Mouse (Mus musculus): ENCODE measurements around the gene Cul9. TPM values are rescaled to one million over a fixed set of nuclear protein-coding genes. Genes with fewer than 3 reads are reported as not detected.

The Cul9 gene
- polyA plus RNA-seq, 1 experiment: 6.0 TPM

- H3K4me1 ChIP-seq: peaks cover 20% of the 10 kb centered on the region
- H3K36me3 ChIP-seq (replicated peaks; ENCODE audit: low read length): peaks cover 24% of the 10 kb centered on the region
- peaks cover 15% of the 10 kb centered on the region for H3K9me3 ChIP-seq
- no peak for TF ChIP-seq GATA1 (IDR thresholded peaks at IDR 0.05; ENCODE audit: borderline replicate concordance, low read length)
- no peak for TF ChIP-seq FLI1 (IDR thresholded peaks at IDR 0.05; ENCODE audit: low read length)
- peak overlapping the region; percentile 11 for H3K4me3 ChIP-seq (replicated peaks)
- H3K27me3 ChIP-seq (replicated peaks): peaks cover 39% of the 10 kb centered on the region
Observed at GRCm38 (mm10) chr17:46495486-46495885, 50.7 kb downstream of the Cul9 start.

GRCm38 (mm10) chr17:46487431-46487830, 58.8 kb downstream of the Cul9 start, which contains the start of gene Ttbk1:
Gene Ttbk1 (minus strand): TSS chr17:46487675.
- no peak for TF ChIP-seq GATA1 (IDR thresholded peaks at IDR 0.05; ENCODE audit: borderline replicate concordance, low read length)
- TF ChIP-seq FLI1 (IDR thresholded peaks at IDR 0.05; ENCODE audit: low read length): no peak
- Histone ChIP-seq H3K4me1 (peaks cover 24% of the 10 kb centered on the region), H3K4me3 (replicated peaks) (no peak within 1 kb of the TSS), H3K27me3 (replicated peaks) (peaks cover 75% of the 10 kb centered on the region), H3K36me3 (replicated peaks; ENCODE audit: low read length) (no peaks in the 10 kb centered on the region), H3K9me3 (peaks cover 6% of the 10 kb centered on the region)

GRCm38 (mm10) chr17:46486995-46487394, 59.2 kb downstream of the Cul9 start:
- H3K9me3 ChIP-seq: peaks cover 6% of the 10 kb centered on the region
- TF ChIP-seq FLI1 (IDR thresholded peaks at IDR 0.05; ENCODE audit: low read length) (no peak), GATA1 (IDR thresholded peaks at IDR 0.05; ENCODE audit: borderline replicate concordance, low read length) (no peak)
- H3K4me3 ChIP-seq (replicated peaks): no peak overlapping the region
- peaks cover 78% of the 10 kb centered on the region for H3K27me3 ChIP-seq (replicated peaks)
- H3K36me3 ChIP-seq (replicated peaks; ENCODE audit: low read length): no peaks in the 10 kb centered on the region
- peaks cover 24% of the 10 kb centered on the region for H3K4me1 ChIP-seq

- no peaks in the 10 kb centered on the region for H3K36me3 ChIP-seq (replicated peaks; ENCODE audit: low read length)
- TF ChIP-seq GATA1 (IDR thresholded peaks at IDR 0.05; ENCODE audit: borderline replicate concordance, low read length): no peak
- no peak for TF ChIP-seq FLI1 (IDR thresholded peaks at IDR 0.05; ENCODE audit: low read length)
- H3K27me3 ChIP-seq (replicated peaks): peaks cover 94% of the 10 kb centered on the region
- H3K4me1 ChIP-seq: peaks cover 24% of the 10 kb centered on the region
- H3K4me3 ChIP-seq (replicated peaks): peak overlapping the region; percentile 88
- H3K9me3 ChIP-seq: no peaks in the 10 kb centered on the region
Observed at GRCm38 (mm10) chr17:46484461-46484875, 61.7 kb downstream of the Cul9 start.

- no peaks in the 10 kb centered on the region for H3K36me3 ChIP-seq (replicated peaks; ENCODE audit: low read length)
- peak overlapping the region; percentile 88 for H3K4me3 ChIP-seq (replicated peaks)
- no peaks in the 10 kb centered on the region for H3K9me3 ChIP-seq
- H3K4me1 ChIP-seq: peaks cover 24% of the 10 kb centered on the region
- peaks cover 94% of the 10 kb centered on the region for H3K27me3 ChIP-seq (replicated peaks)
- TF ChIP-seq FLI1 (IDR thresholded peaks at IDR 0.05; ENCODE audit: low read length) (no peak), GATA1 (IDR thresholded peaks at IDR 0.05; ENCODE audit: borderline replicate concordance, low read length) (no peak)
Observed at GRCm38 (mm10) chr17:46484021-46484431, 62.2 kb downstream of the Cul9 start.

- peaks cover 96% of the 10 kb centered on the region for H3K27me3 ChIP-seq (replicated peaks)
- no peaks in the 10 kb centered on the region for H3K36me3 ChIP-seq (replicated peaks; ENCODE audit: low read length)
- peak overlapping the region; percentile 88 for H3K4me3 ChIP-seq (replicated peaks)
- H3K4me1 ChIP-seq: peaks cover 24% of the 10 kb centered on the region
- no peaks in the 10 kb centered on the region for H3K9me3 ChIP-seq
- no peak for TF ChIP-seq FLI1 (IDR thresholded peaks at IDR 0.05; ENCODE audit: low read length)
- TF ChIP-seq GATA1 (IDR thresholded peaks at IDR 0.05; ENCODE audit: borderline replicate concordance, low read length): no peak
Observed at GRCm38 (mm10) chr17:46483561-46484001, 62.6 kb downstream of the Cul9 start.

GRCm38 (mm10) chr17:46477286-46477685, 68.9 kb downstream of the Cul9 start:
- Histone ChIP-seq H3K9me3 (no peaks in the 10 kb centered on the region), H3K27me3 (replicated peaks) (peaks cover 83% of the 10 kb centered on the region), H3K4me1 (no peaks in the 10 kb centered on the region), H3K36me3 (replicated peaks; ENCODE audit: low read length) (no peaks in the 10 kb centered on the region), H3K4me3 (replicated peaks) (no peak overlapping the region)
- TF ChIP-seq FLI1 (IDR thresholded peaks at IDR 0.05; ENCODE audit: low read length): no peak

- no peaks in the 10 kb centered on the region for H3K36me3 ChIP-seq (replicated peaks; ENCODE audit: low read length)
- TF ChIP-seq FLI1 (IDR thresholded peaks at IDR 0.05; ENCODE audit: low read length): no peak
- TF ChIP-seq GATA1 (IDR thresholded peaks at IDR 0.05; ENCODE audit: borderline replicate concordance, low read length): no peak
- H3K27me3 ChIP-seq (replicated peaks): peaks cover 82% of the 10 kb centered on the region
Observed at GRCm38 (mm10) chr17:46476601-46477000, 69.6 kb downstream of the Cul9 start.

GRCm38 (mm10) chr17:46467830-46468229, 78.4 kb downstream of the Cul9 start:
- Histone ChIP-seq H3K9me3 (no peaks in the 10 kb centered on the region), H3K27me3 (replicated peaks) (peaks cover 85% of the 10 kb centered on the region), H3K4me3 (replicated peaks) (no peak overlapping the region), H3K4me1 (peaks cover 7% of the 10 kb centered on the region), H3K36me3 (replicated peaks; ENCODE audit: low read length) (no peaks in the 10 kb centered on the region)
- TF ChIP-seq GATA1 (IDR thresholded peaks at IDR 0.05; ENCODE audit: borderline replicate concordance, low read length) (no peak), FLI1 (IDR thresholded peaks at IDR 0.05; ENCODE audit: low read length) (no peak)

More at GRCm38 (mm10) chr17:46476601-46477000, 69.6 kb downstream of the Cul9 start:
- H3K4me1 ChIP-seq: no peaks in the 10 kb centered on the region
- H3K9me3 ChIP-seq: no peaks in the 10 kb centered on the region
- H3K4me3 ChIP-seq (replicated peaks): no peak overlapping the region

- peaks cover 92% of the 10 kb centered on the region for H3K27me3 ChIP-seq (replicated peaks)
- TF ChIP-seq GATA1 (IDR thresholded peaks at IDR 0.05; ENCODE audit: borderline replicate concordance, low read length) (no peak), FLI1 (IDR thresholded peaks at IDR 0.05; ENCODE audit: low read length) (no peak)
- H3K9me3 ChIP-seq: no peaks in the 10 kb centered on the region
- H3K36me3 ChIP-seq (replicated peaks; ENCODE audit: low read length): no peaks in the 10 kb centered on the region
- no peak overlapping the region for H3K4me3 ChIP-seq (replicated peaks)
- peaks cover 20% of the 10 kb centered on the region for H3K4me1 ChIP-seq
Observed at GRCm38 (mm10) chr17:46462226-46462625, 84.0 kb downstream of the Cul9 start.

- Histone ChIP-seq H3K4me1 (peaks cover 21% of the 10 kb centered on the region), H3K4me3 (replicated peaks) (no peak overlapping the region)
Observed at GRCm38 (mm10) chr17:46461347-46461746, 84.8 kb downstream of the Cul9 start.

More at GRCm38 (mm10) chr17:46461347-46461746, 84.8 kb downstream of the Cul9 start:
- TF ChIP-seq FLI1 (IDR thresholded peaks at IDR 0.05; ENCODE audit: low read length): no peak
- TF ChIP-seq GATA1 (IDR thresholded peaks at IDR 0.05; ENCODE audit: borderline replicate concordance, low read length): no peak
- peaks cover 91% of the 10 kb centered on the region for H3K27me3 ChIP-seq (replicated peaks)
- peaks cover 2% of the 10 kb centered on the region; the same call in 1 of the 2 replicates for H3K9me3 ChIP-seq
- H3K36me3 ChIP-seq (replicated peaks; ENCODE audit: low read length): no peaks in the 10 kb centered on the region
